Mouse (Mus musculus) NIH3T3 (cell line): Measurements from ENCODE around the gene Schip1.

Source experiments
- DNase-seq: peaks from one replicate; pipeline ENCODE4 v3.0.0-alpha.2; 2012; ENCODE audit warnings: low read depth

Schip1 gene

GRCm38 (mm10) chr3:68585213-68585612 lies 520.6 kb downstream of the Schip1 start:
- no peak for DNase-seq

DNA sequence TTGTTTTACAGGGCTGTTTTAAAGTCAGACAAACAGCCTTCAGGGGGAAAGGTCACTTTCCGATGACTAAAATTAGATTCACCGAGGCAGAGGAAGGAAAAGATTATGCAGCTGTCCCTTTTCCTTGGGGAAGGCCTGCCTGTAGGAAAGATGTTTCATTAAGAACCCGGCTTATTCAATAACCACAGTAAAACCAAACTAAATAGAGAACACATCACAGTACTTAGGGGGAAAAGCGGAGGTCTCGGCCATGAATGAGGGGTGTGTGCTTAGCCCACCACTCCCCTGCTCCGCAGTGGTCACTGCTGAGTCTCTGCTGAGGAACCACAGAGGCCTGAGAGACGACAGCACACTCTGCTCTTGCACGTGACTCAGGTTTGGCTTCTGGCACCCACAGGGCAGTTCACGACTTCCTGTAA lies 522.1 kb downstream of the Schip1 start:
- no peak for DNase-seq

DNA sequence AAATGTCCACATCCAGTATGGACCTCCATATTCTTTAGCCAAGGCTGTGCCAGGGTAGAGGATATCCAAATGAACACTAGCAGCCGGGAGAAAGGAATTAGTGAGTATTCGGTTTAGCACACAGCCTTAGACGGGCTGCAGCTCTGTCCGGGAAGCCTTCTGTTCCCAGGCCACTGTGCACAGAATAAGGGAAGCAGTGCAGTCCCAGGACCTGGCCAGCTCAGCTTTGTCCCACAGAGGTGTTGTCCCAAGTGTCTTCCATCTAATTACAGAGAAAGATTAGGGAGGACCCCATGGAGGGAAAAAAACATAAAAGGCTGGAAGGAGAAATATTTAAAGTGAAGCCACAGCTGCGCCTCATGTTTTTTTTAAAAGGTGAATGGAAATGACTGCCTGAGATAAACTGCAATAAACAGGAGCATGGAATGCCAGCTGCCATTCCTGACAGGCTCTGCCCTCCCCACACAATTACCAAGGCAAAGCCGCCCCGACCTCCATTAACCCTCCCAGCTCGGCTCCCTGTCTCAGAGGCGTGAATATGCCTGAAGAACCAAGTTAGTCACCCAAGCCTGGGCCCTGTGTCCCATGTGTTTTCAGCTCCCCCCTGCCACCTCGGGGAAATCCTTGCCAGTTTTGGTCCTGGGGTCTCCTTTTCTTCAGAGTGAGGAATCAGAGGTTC lies 523.1 kb downstream of the Schip1 start:
- DNase-seq: no peak

GRCm38 (mm10) chr3:68589220-68589840 lies 524.7 kb downstream of the Schip1 start:
- no peak for DNase-seq

GRCm38 (mm10) chr3:68590436-68590835 lies 525.8 kb downstream of the Schip1 start:
- DNase-seq: no peak

DNA sequence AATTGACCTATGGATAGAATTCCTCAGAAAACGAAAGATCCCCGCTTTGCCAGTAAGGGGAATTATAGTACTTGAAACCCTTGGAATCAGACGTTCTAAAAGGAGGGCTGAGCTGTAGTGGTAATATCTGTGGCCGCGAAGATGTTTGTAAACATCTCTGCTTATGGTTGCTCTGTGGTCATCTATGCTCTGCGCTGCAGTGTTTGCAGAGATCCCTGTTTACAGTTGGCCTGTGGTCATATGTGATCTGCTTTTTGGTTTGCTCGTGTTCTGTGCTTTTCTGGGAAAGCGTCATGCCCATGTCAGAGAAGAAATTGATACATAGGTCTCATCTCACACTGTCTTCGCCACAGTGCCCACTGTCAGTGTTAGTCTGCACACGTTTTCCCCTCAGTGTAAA lies 528.0 kb downstream of the Schip1 start:
- no peak for DNase-seq

DNA sequence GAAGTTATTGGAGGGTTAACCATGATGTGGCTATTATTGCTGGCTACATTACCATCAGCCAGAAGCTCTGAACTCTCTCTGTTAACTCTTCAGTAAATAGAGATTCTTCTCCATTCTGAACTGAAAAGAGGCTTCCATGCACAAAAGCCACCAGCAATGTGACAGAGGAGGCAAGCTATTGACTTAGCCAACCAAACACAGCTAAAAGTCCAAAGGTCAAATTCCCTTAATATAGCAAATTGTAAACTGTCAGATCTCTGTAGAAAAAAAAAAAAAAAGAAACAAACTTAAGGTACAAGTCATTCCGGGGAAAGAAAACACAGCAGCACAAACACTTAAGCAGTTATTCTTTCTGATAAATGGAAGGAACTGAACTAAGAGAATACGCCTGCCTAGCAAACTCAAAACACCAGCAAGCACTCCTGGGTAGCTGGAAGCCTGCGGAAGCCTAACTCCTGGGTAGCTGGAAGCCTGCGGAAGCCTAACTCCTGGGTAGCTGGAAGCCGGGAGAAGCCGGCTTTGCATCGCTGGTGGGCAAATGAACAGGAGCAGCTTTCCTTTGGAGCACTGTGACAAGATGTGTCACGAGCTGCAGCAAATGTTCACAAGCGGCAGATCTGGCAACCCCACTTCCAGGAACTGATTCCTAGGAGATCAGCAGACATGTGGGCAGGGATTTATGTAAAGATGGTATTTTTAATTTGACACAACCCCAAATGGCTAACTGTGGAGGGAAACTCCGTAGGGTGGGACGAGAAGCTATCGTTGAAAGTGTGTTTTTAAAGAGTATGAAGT lies 528.7 kb downstream of the Schip1 start:
- no peak for DNase-seq

- no peak for DNase-seq
Observed at GRCm38 (mm10) chr3:68595316-68595925, 530.8 kb downstream of the Schip1 start.

GRCm38 (mm10) chr3:68596938-68597337 lies 532.3 kb downstream of the Schip1 start:
- DNase-seq: no peak

DNA sequence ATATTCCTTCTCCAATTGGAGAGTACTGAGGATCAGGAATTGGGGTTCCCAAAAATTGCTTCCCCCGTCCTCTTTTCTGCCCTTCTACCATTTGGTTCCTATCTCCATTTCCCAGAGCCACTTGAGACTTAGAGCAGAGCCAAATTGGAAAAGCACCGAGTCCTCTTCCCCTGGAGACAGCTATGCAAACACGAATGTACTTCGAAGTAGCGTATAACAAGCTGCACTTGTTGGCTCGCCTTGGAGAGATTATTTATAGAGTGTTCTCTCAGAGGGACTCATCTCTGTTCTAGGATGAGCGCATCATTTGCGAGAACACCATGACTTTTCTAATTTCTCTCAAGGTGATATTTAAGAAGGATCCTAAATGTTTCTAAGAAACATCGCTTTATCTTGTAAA lies 538.3 kb downstream of the Schip1 start:
- DNase-seq: no peak

DNA sequence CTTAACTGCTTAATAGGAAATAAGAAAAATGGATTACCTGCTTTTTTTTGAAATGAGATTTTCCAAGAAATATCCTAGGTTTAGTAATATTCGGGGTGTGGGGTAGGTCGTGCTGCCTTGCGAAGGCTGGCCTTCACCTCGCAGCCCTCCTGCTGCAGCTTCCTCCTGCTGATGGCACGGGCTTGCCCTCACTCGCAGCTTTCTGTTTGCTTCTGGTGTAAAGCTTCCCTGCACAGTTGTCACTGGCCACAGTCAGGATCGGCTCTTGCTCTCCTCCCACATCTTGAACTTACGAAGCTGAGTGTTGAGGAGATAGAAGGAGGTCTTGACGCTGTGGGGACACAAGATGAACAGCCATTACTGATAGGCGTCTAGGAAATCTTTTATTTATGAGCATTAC lies 539.9 kb downstream of the Schip1 start:
- DNase-seq: no peak

DNA sequence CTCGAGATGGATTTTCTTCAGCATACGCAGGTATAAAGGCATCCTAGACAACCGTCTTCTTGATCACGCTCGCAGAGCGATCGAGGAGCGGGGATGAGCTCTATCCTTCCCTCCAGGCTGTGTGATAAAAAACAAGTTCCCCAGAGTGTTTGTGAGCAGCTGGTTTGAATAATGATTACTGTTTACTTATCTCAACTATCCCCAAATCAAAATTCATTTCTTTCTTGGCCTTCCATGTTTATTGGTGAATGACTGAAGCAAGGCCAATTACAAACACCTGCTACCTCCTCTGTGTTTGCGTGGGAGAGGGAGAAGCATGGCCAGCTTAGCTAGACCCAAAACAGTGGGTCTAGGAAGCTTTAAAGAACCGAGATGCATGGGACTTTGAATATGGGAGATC lies 540.4 kb downstream of the Schip1 start:
- DNase-seq: no peak

DNA sequence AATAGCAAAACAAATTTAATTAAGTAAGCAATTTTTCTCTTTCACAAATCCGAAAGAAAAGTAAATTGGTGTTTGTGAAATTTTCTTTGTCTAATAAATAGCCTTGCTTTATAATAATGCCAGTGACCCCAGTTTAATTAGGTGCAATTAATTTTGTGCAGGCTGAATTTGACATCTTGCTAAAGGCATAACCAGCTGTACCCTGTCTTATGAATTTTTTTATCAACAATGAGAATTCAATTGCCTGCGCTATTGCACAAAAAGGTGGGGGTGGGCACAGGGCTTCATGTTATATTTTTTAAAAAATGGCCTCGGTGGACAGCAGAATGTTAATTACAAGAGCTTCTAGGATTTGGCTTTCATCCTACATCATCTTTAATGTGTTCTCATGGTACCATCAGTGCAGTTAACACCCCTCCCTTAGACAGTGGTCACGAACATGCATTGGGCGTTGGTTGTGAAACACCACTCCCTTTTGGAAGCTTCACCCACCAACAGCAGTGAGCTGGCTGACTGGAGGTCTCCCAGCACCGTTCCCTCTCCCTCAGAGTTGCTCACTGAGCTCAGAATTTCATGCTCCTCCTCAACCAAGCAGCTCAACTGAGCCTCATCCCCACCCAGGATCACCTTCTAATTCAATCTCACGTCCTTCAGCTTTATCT lies 541.5 kb downstream of the Schip1 start:
- no peak for DNase-seq

DNA sequence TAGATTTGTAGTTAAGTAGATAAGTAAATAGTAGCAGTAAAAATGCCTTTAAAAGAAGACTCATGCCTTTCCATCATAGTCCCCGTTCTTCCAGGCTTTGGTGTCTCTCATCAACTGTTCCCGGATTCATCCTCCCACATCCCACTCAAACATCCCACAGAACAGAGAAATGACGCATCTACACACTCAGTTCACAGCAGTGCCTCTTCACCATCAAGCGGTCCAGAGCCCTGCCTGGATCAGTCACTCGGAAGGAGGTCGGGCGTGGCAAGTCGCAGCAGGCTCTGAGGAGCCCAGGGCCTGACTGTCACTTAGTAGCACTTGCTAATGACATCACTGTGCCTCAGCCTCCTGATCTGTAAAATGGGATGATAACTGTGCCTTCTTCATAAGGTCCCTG lies 542.1 kb downstream of the Schip1 start:
- DNase-seq: no peak

DNA sequence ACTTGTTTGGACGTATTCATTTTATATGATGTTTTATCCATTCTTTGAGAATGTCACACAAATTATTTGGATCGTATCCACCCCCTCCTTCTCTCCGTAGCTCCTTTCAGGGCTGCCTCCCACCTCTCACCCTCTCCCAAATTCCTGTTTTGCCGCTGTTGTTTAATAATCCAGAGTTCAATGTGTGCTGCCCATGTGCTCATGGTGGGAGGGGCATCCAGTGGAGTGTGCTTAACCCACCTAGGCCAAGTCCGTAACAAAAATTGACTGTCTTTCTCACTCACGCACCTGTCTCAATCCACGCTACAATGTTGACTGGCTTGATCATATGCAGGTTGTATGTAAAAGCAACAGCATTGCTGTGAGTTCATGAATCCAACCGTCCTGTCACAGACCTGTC lies 542.7 kb downstream of the Schip1 start:
- no peak for DNase-seq

GRCm38 (mm10) chr3:68608848-68609497 lies 544.4 kb downstream of the Schip1 start:
- DNase-seq: peak; percentile 85

DNA sequence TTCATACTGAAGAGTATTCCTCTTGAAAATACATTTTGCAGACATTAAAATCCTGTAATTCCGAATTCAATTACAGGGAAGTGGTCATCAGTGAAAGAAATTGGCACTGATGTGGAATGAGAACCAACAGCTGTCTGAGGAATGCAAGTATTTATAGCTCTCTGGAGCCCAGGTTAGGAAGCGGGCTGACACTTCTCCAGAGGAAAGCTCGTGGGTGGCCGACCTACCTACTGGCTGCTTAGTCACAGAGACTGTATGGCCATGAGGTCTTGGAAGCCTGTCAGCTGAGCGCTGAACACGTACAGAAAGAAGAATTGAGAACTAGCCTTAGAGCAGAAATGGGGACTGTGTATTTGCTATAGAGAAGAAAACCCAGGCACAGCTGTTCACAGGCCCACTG lies 545.4 kb downstream of the Schip1 start:
- peak; percentile 68 for DNase-seq

DNA sequence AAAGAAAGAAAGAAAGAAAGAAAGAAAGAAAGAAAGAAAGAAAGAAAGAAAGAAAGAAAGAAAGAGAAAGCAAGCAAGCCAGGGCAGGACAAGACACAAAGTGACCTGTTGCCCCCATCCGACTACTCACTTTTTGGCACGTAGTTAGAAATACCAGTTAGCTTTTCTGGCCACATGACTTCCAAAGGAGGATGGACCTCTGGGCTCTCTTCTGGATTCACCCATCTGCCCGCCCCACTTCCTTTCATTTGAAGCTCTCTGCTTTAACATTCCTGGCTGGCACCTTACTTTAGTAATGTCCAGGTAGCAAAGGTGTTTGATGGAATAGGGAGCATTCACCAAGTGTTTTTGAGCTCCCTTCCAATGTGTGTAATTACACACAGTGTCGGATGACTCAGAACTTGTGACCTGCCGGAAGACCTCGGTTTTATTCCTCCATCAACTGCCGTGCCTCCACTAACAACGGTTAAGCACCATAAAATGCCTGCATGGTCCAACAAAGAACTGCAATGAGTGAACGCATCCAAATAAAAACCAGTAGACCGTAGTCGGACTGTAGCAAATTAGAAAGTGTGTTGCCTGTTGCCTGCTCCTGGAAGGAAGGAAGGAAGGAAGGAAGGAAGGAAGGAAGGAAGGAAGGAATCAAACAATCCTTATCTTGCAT lies 546.1 kb downstream of the Schip1 start:
- peak; percentile 32 for DNase-seq

GRCm38 (mm10) chr3:68615042-68615810 lies 550.6 kb downstream of the Schip1 start:
- peak; percentile 82 for DNase-seq

- no peak for DNase-seq
Observed at GRCm38 (mm10) chr3:68616363-68616762, 551.8 kb downstream of the Schip1 start.
